Mouse (Mus musculus): ENCODE results near the gene Uqcrc2. TPM values are rescaled to one million over a fixed set of nuclear protein-coding genes. Genes with fewer than 3 reads are reported as not detected.

Gene Uqcrc2
- total and polyA plus RNA-seq, 3 experiments = 11.3 to 225 (median 213) TPM

DNA sequence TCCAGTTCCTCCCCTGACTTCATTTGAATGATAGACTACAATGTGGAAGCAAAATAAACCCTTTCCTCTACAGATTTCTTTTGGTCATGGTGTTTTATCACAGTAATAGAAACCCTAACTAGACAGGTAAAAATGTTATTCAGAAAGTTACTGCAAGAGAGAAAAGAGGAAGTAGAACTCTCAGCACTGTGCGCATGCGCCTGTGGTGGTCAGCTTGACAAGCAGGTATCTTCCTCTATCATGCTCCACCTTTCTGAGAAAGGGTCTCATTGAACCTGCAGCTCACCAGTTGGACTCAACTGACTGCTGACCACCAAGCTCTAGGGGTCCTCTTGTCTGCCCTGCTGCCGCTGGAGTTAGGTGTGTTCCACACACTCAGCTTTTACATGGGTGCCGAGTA is 27.1 kb downstream of the Uqcrc2 start:
- H3K27me3 ChIP-seq (ENCODE audit: insufficient read depth, low read length) = peaks cover 4% of the 10 kb centered on the region; the same call in 1 of the 2 replicates
- TF ChIP-seq GATA1 (IDR thresholded peaks at IDR 0.05; ENCODE audit: borderline replicate concordance, low read length) (no peak), CTCF (IDR thresholded peaks at IDR 0.05; ENCODE audit: low read depth, low read length) (no peak), TAL1 (conservative IDR thresholded peaks at IDR 0.05; ENCODE audit: low read depth, low read length) (no peak), GATA2 (IDR thresholded peaks at IDR 0.05; ENCODE audit: borderline replicate concordance, low read depth, low read length) (no peak), POLR2AphosphoS5 (IDR thresholded peaks at IDR 0.05; ENCODE audit: insufficient replicate concordance, low read depth, low read length) (no peak)
- ATAC-seq (ENCODE audit: extremely low read depth, insufficient number of reproducible peaks, low FRiP score, poor library complexity, severe bottlenecking) (no peak), DNase-seq (ENCODE audit: low spot score) (no peak)
- H3K36me3 ChIP-seq (replicated peaks) = peaks cover 52% of the 10 kb centered on the region
- H3K9me3 ChIP-seq (replicated peaks) = no peaks in the 10 kb centered on the region
- H3K4me3 ChIP-seq (ENCODE audit: low read depth, low read length) = no peak overlapping the region
- H3K4me1 ChIP-seq (ENCODE audit: insufficient read depth, low read depth, low read length) = peaks cover 10% of the 10 kb centered on the region

DNA sequence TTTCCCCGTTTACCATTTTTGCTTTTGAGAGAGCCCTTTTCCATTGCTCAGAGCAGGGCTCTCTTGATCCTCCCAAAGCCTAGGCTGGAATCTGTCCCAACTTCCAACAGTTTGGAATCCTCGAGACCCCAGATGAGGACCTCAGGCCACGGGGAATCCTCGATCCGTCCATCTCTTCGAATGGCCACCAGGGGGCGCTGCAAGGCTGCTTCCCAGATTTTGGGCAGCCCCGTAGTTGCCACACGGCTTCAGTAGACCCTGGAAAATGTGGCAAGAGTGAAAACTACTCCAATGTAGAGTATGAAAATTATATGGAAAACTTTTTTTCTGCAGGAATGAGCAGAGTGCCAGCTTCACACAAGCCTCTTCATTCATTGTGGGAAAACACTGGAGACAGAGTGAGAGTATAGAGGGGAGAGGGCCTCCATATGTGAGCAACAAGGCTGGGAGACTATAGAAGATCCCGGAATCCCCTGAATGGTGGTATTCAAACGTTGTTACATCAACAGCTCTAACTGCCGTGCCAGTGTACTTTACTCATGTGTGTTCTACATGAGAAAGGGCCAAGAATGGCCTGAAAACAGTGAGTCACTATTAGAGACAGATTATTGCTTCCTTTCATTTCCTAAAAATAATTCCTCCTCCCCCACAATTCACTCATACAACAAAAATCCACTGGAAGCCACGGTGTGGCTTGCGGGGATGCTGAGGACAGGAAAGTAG is 35.3 kb downstream of the Uqcrc2 start, which contains the start of gene Pdzd9:
TSS of gene Pdzd9 (minus strand) at position 191 of the 723 bp plus-strand sequence.
- H3K27me3 ChIP-seq (ENCODE audit: insufficient read depth, low read length) = peaks cover 18% of the 10 kb centered on the region
- TF ChIP-seq POLR2AphosphoS5 (IDR thresholded peaks at IDR 0.05; ENCODE audit: insufficient replicate concordance, low read depth, low read length) (no peak), CTCF (IDR thresholded peaks at IDR 0.05; ENCODE audit: low read depth, low read length) (peak; percentile 72)
- DNase-seq (ENCODE audit: low spot score) (no peak), ATAC-seq (ENCODE audit: extremely low read depth, insufficient number of reproducible peaks, low FRiP score, poor library complexity, severe bottlenecking) (no peak; the same call in 1 of the 2 replicates)
- H3K4me3 ChIP-seq (ENCODE audit: low read depth, low read length) = no peak within 1 kb of the TSS
- peaks cover 18% of the 10 kb centered on the region for H3K4me1 ChIP-seq (ENCODE audit: insufficient read depth, low read depth, low read length)
- peaks cover 8% of the 10 kb centered on the region for H3K36me3 ChIP-seq (replicated peaks)
- no peaks in the 10 kb centered on the region for H3K9me3 ChIP-seq (replicated peaks)

DNA sequence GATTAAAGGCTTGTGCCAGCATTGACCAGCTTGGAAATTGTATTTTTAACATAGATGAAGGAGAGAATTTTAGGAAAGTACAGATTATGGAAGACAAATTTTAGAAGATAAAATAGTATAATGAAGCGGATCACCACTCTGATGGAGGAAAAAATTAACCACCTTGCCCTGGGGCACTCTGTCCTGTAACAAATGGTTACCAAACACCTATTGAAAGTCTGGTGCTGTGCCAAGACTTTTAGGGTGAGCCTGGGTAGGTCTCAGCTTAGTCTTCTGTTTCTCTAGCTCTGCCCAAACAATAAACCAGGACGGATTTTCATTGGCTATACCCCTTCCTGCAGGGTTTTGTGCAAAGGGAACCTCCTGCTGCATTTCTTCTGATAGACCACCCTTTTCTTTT is 36.3 kb downstream of the Uqcrc2 start:
- no peak for ATAC-seq (ENCODE audit: extremely low read depth, insufficient number of reproducible peaks, low FRiP score, poor library complexity, severe bottlenecking)
- Histone ChIP-seq H3K4me1 (ENCODE audit: insufficient read depth, low read depth, low read length) (peaks cover 22% of the 10 kb centered on the region), H3K9me3 (replicated peaks) (no peaks in the 10 kb centered on the region), H3K36me3 (replicated peaks) (peaks cover 10% of the 10 kb centered on the region), H3K27me3 (ENCODE audit: insufficient read depth, low read length) (peaks cover 18% of the 10 kb centered on the region), H3K4me3 (ENCODE audit: low read depth, low read length) (no peak overlapping the region)
- no peak for DNase-seq (ENCODE audit: low spot score)
- no peak for TF ChIP-seq POLR2AphosphoS5 (IDR thresholded peaks at IDR 0.05; ENCODE audit: insufficient replicate concordance, low read depth, low read length)
- no peak for TF ChIP-seq GATA2 (IDR thresholded peaks at IDR 0.05; ENCODE audit: borderline replicate concordance, low read depth, low read length)
- no peak for TF ChIP-seq TAL1 (conservative IDR thresholded peaks at IDR 0.05; ENCODE audit: low read depth, low read length)
- TF ChIP-seq CTCF (IDR thresholded peaks at IDR 0.05; ENCODE audit: low read depth, low read length) = no peak
- TF ChIP-seq GATA1 (IDR thresholded peaks at IDR 0.05; ENCODE audit: borderline replicate concordance, low read length) = no peak

DNA sequence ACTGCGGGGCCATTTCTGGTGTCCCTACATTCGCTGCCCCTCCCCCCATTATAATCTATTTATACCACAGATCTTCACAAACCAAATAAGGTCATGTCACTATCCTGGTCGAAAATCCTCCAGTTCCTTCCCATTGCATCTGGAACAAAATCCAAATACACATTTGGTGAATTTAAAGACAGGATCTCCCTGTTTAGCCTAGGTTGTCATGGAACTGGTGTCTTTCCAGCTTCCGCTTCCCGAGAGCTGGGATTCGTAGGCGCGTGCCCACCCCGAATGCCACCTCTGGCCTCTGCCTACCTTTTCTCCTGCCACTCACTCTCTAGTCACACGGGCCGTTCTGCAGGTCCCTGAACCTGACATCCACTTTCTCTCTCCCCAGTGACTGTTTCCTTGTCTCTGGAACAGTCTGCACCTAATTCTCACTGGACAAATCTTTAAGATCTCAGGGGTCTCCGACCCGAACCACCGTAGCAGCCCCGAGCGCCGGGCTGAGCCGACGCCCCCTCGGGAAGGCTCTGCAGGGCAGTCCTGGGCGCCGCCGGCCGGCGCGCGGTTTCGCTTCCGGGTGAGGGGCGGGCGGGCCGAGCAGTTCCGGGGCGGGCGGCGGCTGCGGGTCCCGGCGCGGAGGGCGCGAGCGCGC is 42.1 kb downstream of the Uqcrc2 start, which contains the start of gene Mosmo:
TSS of gene Mosmo (plus strand) at position 618 of the 643 bp plus-strand sequence.
- Histone ChIP-seq H3K9me3 (replicated peaks) (no peaks in the 10 kb centered on the region), H3K4me1 (ENCODE audit: insufficient read depth, low read depth, low read length) (peaks cover 56% of the 10 kb centered on the region), H3K4me3 (ENCODE audit: low read depth, low read length) (peak within 1 kb of the TSS; percentile 84), H3K27me3 (ENCODE audit: insufficient read depth, low read length) (no peaks in the 10 kb centered on the region), H3K36me3 (replicated peaks) (peaks cover 12% of the 10 kb centered on the region)
- DNase-seq (ENCODE audit: low spot score) (peak; percentile 73), ATAC-seq (ENCODE audit: extremely low read depth, insufficient number of reproducible peaks, low FRiP score, poor library complexity, severe bottlenecking) (no peak)
- TF ChIP-seq GATA1 (IDR thresholded peaks at IDR 0.05; ENCODE audit: borderline replicate concordance, low read length) = no peak
- no peak for TF ChIP-seq POLR2AphosphoS5 (IDR thresholded peaks at IDR 0.05; ENCODE audit: insufficient replicate concordance, low read depth, low read length)
- TF ChIP-seq TAL1 (conservative IDR thresholded peaks at IDR 0.05; ENCODE audit: low read depth, low read length) = no peak
- TF ChIP-seq GATA2 (IDR thresholded peaks at IDR 0.05; ENCODE audit: borderline replicate concordance, low read depth, low read length) = no peak
- TF ChIP-seq CTCF (IDR thresholded peaks at IDR 0.05; ENCODE audit: low read depth, low read length) = no peak

DNA sequence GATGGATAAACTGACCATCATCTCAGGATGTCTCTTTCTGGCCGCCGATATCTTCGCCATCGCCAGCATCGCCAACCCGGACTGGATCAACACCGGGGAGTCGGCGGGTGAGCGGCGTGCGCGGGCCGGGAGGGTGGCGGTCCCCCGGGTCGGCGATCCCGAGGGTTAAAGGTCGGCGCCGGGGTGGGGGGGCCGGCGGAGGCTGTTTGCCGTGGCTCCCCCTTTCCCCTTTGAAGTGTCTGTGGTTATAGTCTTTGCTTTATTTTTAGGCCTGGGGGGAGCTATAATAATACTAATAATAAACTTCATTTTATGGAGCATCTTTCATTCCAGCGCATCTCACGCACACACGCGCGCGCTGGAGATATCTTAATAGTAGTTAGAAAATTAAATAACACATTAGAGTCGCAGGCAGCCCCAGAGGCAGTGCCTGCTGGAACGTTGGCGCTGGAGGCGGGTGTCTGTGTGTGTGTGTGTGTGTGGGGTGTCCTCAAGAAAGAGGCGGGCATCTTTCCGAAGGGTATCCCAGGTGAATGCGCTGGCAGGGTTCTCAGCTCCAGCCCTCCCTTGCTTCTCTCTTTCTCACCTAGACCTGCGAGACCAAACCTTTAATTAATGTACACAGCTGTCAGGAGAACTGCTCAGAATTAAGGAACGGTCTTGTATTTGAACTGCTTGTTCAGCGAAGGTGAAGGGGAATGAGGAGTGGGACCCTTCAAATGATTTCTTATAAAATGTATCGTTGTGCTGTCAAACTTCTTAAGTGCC is 43.0 kb downstream of the Uqcrc2 start:
- Histone ChIP-seq H3K4me3 (ENCODE audit: low read depth, low read length) (peak overlapping the region; percentile 84), H3K36me3 (replicated peaks) (peaks cover 12% of the 10 kb centered on the region), H3K4me1 (ENCODE audit: insufficient read depth, low read depth, low read length) (peaks cover 63% of the 10 kb centered on the region), H3K9me3 (replicated peaks) (no peaks in the 10 kb centered on the region), H3K27me3 (ENCODE audit: insufficient read depth, low read length) (no peaks in the 10 kb centered on the region)
- no peak for TF ChIP-seq CTCF (IDR thresholded peaks at IDR 0.05; ENCODE audit: low read depth, low read length)
- no peak for TF ChIP-seq GATA2 (IDR thresholded peaks at IDR 0.05; ENCODE audit: borderline replicate concordance, low read depth, low read length)
- TF ChIP-seq TAL1 (conservative IDR thresholded peaks at IDR 0.05; ENCODE audit: low read depth, low read length) = no peak
- no peak for TF ChIP-seq GATA1 (IDR thresholded peaks at IDR 0.05; ENCODE audit: borderline replicate concordance, low read length)
- no peak for TF ChIP-seq POLR2AphosphoS5 (IDR thresholded peaks at IDR 0.05; ENCODE audit: insufficient replicate concordance, low read depth, low read length)
- ATAC-seq (ENCODE audit: extremely low read depth, insufficient number of reproducible peaks, low FRiP score, poor library complexity, severe bottlenecking) (no peak), DNase-seq (ENCODE audit: low spot score) (peak; percentile 29)

DNA sequence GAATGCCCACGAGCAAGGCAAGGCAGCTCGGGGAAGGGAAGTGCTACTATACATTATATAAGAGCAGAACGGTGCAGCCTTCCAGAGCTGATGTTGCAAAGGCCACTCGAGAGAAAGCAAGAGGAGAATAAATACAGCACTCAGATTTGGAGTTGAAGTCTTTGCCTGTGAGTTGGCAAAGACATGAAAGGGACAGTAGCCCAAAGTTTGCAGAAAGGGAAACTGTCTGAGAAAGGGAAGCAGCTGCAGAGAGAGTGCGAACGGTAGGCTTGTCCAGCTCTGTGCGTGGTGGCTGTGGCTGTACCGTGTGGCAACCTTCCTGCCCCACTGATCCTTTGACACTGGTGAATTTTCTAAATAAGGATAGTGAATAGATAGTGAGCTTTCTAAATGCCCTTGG is 44.0 kb downstream of the Uqcrc2 start:
- no peaks in the 10 kb centered on the region for H3K9me3 ChIP-seq (replicated peaks)
- DNase-seq (ENCODE audit: low spot score) (no peak), ATAC-seq (ENCODE audit: extremely low read depth, insufficient number of reproducible peaks, low FRiP score, poor library complexity, severe bottlenecking) (no peak)
- TF ChIP-seq GATA2 (IDR thresholded peaks at IDR 0.05; ENCODE audit: borderline replicate concordance, low read depth, low read length) (no peak), POLR2AphosphoS5 (IDR thresholded peaks at IDR 0.05; ENCODE audit: insufficient replicate concordance, low read depth, low read length) (no peak), CTCF (IDR thresholded peaks at IDR 0.05; ENCODE audit: low read depth, low read length) (no peak), TAL1 (conservative IDR thresholded peaks at IDR 0.05; ENCODE audit: low read depth, low read length) (no peak), GATA1 (IDR thresholded peaks at IDR 0.05; ENCODE audit: borderline replicate concordance, low read length) (no peak)
- no peaks in the 10 kb centered on the region for H3K27me3 ChIP-seq (ENCODE audit: insufficient read depth, low read length)
- H3K4me3 ChIP-seq (ENCODE audit: low read depth, low read length) = peak overlapping the region; percentile 66; the same call in 1 of the 2 replicates
- peaks cover 12% of the 10 kb centered on the region for H3K36me3 ChIP-seq (replicated peaks)
- peaks cover 66% of the 10 kb centered on the region for H3K4me1 ChIP-seq (ENCODE audit: insufficient read depth, low read depth, low read length)

Data from G1E (cell line).